Mouse (Mus musculus): Measurements from ENCODE around the gene Hhat. TPM values are rescaled to one million over a fixed set of nuclear protein-coding genes. Genes with fewer than 3 reads are reported as not detected.
A peak's percentile ranks its signal among the peaks of the same experiment; 100 is the strongest.

Gene Hhat
- total RNA-seq, 2 experiments from 2014 or later = not detected

GRCm38 (mm10) chr1:192520836-192521435 lies 250.1 kb downstream of the Hhat start:
- ATAC-seq (replicated peaks; ENCODE audit: low FRiP score, poor library complexity, severe bottlenecking) = no peak

GRCm38 (mm10) chr1:192519713-192520112 lies 251.3 kb downstream of the Hhat start:
- ATAC-seq (replicated peaks; ENCODE audit: low FRiP score, poor library complexity, severe bottlenecking) = no peak

- ATAC-seq (replicated peaks; ENCODE audit: low FRiP score, poor library complexity, severe bottlenecking) = no peak
Measured at GRCm38 (mm10) chr1:192515373-192515772, 255.7 kb downstream of the Hhat start.

GRCm38 (mm10) chr1:192512821-192513220 lies 258.2 kb downstream of the Hhat start:
- no peak for ATAC-seq (replicated peaks; ENCODE audit: low FRiP score, poor library complexity, severe bottlenecking)

- ATAC-seq (replicated peaks; ENCODE audit: low FRiP score, poor library complexity, severe bottlenecking) = no peak
Measured at GRCm38 (mm10) chr1:192503651-192504050, 267.4 kb downstream of the Hhat start.

- peak; percentile 57 for ATAC-seq (replicated peaks; ENCODE audit: low FRiP score, poor library complexity, severe bottlenecking)
Measured at GRCm38 (mm10) chr1:192502835-192503234, 268.2 kb downstream of the Hhat start.

- ATAC-seq (replicated peaks; ENCODE audit: low FRiP score, poor library complexity, severe bottlenecking) = peak; percentile 85
Measured at GRCm38 (mm10) chr1:192502016-192502415, 269.0 kb downstream of the Hhat start.

GRCm38 (mm10) chr1:192497505-192497904 lies 273.5 kb downstream of the Hhat start:
- ATAC-seq (replicated peaks; ENCODE audit: low FRiP score, poor library complexity, severe bottlenecking) = no peak

- no peak for ATAC-seq (replicated peaks; ENCODE audit: low FRiP score, poor library complexity, severe bottlenecking)
Measured at GRCm38 (mm10) chr1:192489908-192490825, 280.9 kb downstream of the Hhat start.

GRCm38 (mm10) chr1:192487571-192487970 lies 283.5 kb downstream of the Hhat start:
- ATAC-seq (replicated peaks; ENCODE audit: low FRiP score, poor library complexity, severe bottlenecking) = no peak

- no peak for ATAC-seq (replicated peaks; ENCODE audit: low FRiP score, poor library complexity, severe bottlenecking)
Measured at GRCm38 (mm10) chr1:192485030-192485429, 286.0 kb downstream of the Hhat start.

- no peak for ATAC-seq (replicated peaks; ENCODE audit: low FRiP score, poor library complexity, severe bottlenecking)
Measured at GRCm38 (mm10) chr1:192481446-192481845, 289.6 kb downstream of the Hhat start.

GRCm38 (mm10) chr1:192480072-192480784 lies 290.8 kb downstream of the Hhat start:
- no peak for ATAC-seq (replicated peaks; ENCODE audit: low FRiP score, poor library complexity, severe bottlenecking)

- ATAC-seq (replicated peaks; ENCODE audit: low FRiP score, poor library complexity, severe bottlenecking) = no peak
Measured at GRCm38 (mm10) chr1:192478176-192478575, 292.8 kb downstream of the Hhat start.

GRCm38 (mm10) chr1:192477556-192477955 lies 293.5 kb downstream of the Hhat start:
- ATAC-seq (replicated peaks; ENCODE audit: low FRiP score, poor library complexity, severe bottlenecking) = no peak

GRCm38 (mm10) chr1:192476704-192477103 lies 294.3 kb downstream of the Hhat start:
- no peak for ATAC-seq (replicated peaks; ENCODE audit: low FRiP score, poor library complexity, severe bottlenecking)

GRCm38 (mm10) chr1:192473134-192473533 lies 297.9 kb downstream of the Hhat start:
- ATAC-seq (replicated peaks; ENCODE audit: low FRiP score, poor library complexity, severe bottlenecking) = no peak

- ATAC-seq (replicated peaks; ENCODE audit: low FRiP score, poor library complexity, severe bottlenecking) = no peak
Measured at GRCm38 (mm10) chr1:192472366-192472765, 298.7 kb downstream of the Hhat start.

GRCm38 (mm10) chr1:192463732-192464131 lies 307.3 kb downstream of the Hhat start:
- ATAC-seq (replicated peaks; ENCODE audit: low FRiP score, poor library complexity, severe bottlenecking) = no peak

- ATAC-seq (replicated peaks; ENCODE audit: low FRiP score, poor library complexity, severe bottlenecking) = no peak
Measured at GRCm38 (mm10) chr1:192457526-192458206, 313.4 kb downstream of the Hhat start.

Measured in erythroid progenitor cell, adult 5-6 weeks (primary cell).